Mouse (Mus musculus) liver, embryonic 11.5 days (tissue): ENCODE measurements around the gene Ap2a1. TPM values are rescaled to one million over a fixed set of nuclear protein-coding genes. Genes with fewer than 3 reads are reported as not detected.

Experiments
- ATAC-seq: fragments of 200-750 bp; cut with Nextera tagmentation; replicated peaks from 2 replicates; pipeline ENCODE4 v1.8.0; 2017; ENCODE audit warnings: moderate number of reproducible peaks, mild to moderate bottlenecking, moderate TSS enrichment, moderate library complexity; ENCODE audit not compliant: low FRiP score
- DNase-seq: peaks from one replicate; pipeline ENCODE4 v3.0.0-alpha.2; 2017; ENCODE audit warnings: low spot score
- H3K27ac ChIP-seq: fragments of 300-500 bp; sonication (generic); 2 replicates; pipeline ENCODE4 v1.5.1; 2014; ENCODE audit warnings: mild to moderate bottlenecking, low read depth, low read length, control low read depth
- H3K27me3 ChIP-seq: fragments of 300-500 bp; sonication (generic); replicated peaks from 2 replicates; pipeline ENCODE4 v1.6.1; 2014; ENCODE audit warnings: low read length, mixed read lengths; ENCODE audit not compliant: control insufficient read depth, insufficient read depth
- H3K36me3 ChIP-seq: fragments of 300-500 bp; sonication (generic); 2 replicates; pipeline ENCODE4 v1.6.1; 2014; ENCODE audit warnings: mild to moderate bottlenecking, low read length, moderate library complexity, mixed read lengths; ENCODE audit not compliant: control insufficient read depth, insufficient read depth
- H3K4me1 ChIP-seq: fragments of 300-500 bp; sonication (generic); replicated peaks from 2 replicates; pipeline ENCODE4 v1.6.1; 2014; ENCODE audit warnings: low read length, mixed read lengths; ENCODE audit not compliant: control insufficient read depth, insufficient read depth
- H3K4me2 ChIP-seq: fragments of 300-500 bp; sonication (generic); 2 replicates; pipeline ENCODE4 v1.6.1; 2014; ENCODE audit warnings: mild to moderate bottlenecking, control low read depth, moderate library complexity
- H3K4me3 ChIP-seq: fragments of 300-500 bp; sonication (generic); 2 replicates; pipeline ENCODE4 v1.5.1; 2014; ENCODE audit warnings: low read depth, low read length, control low read depth
- H3K9ac ChIP-seq: fragments of 300-500 bp; sonication (generic); 2 replicates; pipeline ENCODE4 v1.6.1; 2014; ENCODE audit warnings: low read depth, low read length, control low read depth
- H3K9me3 ChIP-seq: fragments of 300-500 bp; sonication (generic); 2 replicates; pipeline ENCODE4 v1.6.1; 2016; ENCODE audit warnings: low read length, inconsistent platforms, mixed read lengths; ENCODE audit not compliant: control insufficient read depth
- WGBS: fragments of 180-500 bp; shearing (Covaris S2); extraction: QIAGEN DNeasy Blood & Tissue Kit; methylation state at CpG from one replicate; pipeline ENCODE4 v1.1.7; 2014; 5-methylcytosine and 5-hydroxymethylcytosine counted together
- polyA plus RNA-seq: library from polyadenylated mRNA; unstranded; fragments of >200 nt; fragmentation: Nextera tagmentation; extraction: Ambion mirVana; gene quantifications from 2 replicates; pipeline ENCODE4 v1.2.1, GENCODE M21; 2014

The Ap2a1 gene
- polyA plus RNA-seq, 1 experiment from 2014 or later, result 100 TPM

GRCm38 (mm10) chr7:44869697-44870528 is 59.4 kb downstream of the Ap2a1 start, which contains the start of gene Ptov1:
Gene Ptov1 (minus strand): TSS chr7:44869788.
- H3K4me3 ChIP-seq, result peak within 1 kb of the TSS; percentile 94
- no peaks in the 10 kb centered on the region for H3K9me3 ChIP-seq
- H3K27me3 ChIP-seq, result no peaks in the 10 kb centered on the region
- peak; percentile 87 for ATAC-seq
- WGBS, result 10% methylated on average over 29 of the region's 29 CpGs
- peak within 1 kb of the TSS; percentile 97 for H3K9ac ChIP-seq
- peak within 1 kb of the TSS; percentile 91 for H3K4me2 ChIP-seq
- H3K27ac ChIP-seq, result peak within 1 kb of the TSS; percentile 99
- peaks cover 9% of the 10 kb centered on the region; the same call in 1 of the 2 replicates for H3K36me3 ChIP-seq
- peaks cover 36% of the 10 kb centered on the region for H3K4me1 ChIP-seq
- peak; percentile 87 for DNase-seq

- under 1% methylated on average over 102 of the region's 108 CpGs for WGBS
- H3K4me1 ChIP-seq, result peaks cover 36% of the 10 kb centered on the region
These were observed 60.2 kb downstream of the Ap2a1 start for GRCm38 (mm10) chr7:44868919-44869696.

DNA sequence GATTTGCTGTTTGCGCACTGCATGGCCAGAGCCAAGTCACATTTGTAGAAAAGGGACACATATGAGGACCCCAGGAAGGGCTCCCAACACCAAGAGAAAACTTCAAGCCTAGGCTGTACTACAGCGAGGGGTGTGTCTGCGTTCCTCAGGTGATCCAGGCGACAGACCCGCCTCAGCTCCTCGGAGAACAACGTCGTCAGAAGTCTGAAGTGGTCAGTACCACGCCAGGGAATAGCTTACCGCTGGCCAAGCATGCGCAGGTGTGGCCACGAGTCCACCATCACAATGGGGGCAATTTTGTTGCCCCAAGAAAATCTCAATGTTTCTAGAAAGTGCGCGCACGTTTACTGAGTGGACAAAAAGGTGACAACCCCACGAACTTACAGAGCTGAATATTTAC is 60.8 kb downstream of the Ap2a1 start:
- H3K27me3 ChIP-seq, result no peaks in the 10 kb centered on the region
- peak overlapping the region; percentile 91 for H3K4me2 ChIP-seq
- H3K9me3 ChIP-seq, result no peaks in the 10 kb centered on the region
- H3K4me1 ChIP-seq, result peaks cover 36% of the 10 kb centered on the region
- no peak for ATAC-seq
- DNase-seq, result no peak
- H3K36me3 ChIP-seq, result peaks cover 24% of the 10 kb centered on the region
- WGBS, result 14% methylated on average over 16 of the region's 16 CpGs
- H3K4me3 ChIP-seq, result peak overlapping the region; percentile 94
- peak overlapping the region; percentile 99; the same call in 1 of the 2 replicates for H3K27ac ChIP-seq
- peak overlapping the region; percentile 97 for H3K9ac ChIP-seq

More at GRCm38 (mm10) chr7:44868919-44869696, 60.2 kb downstream of the Ap2a1 start:
- Histone ChIP-seq H3K4me2 (peak overlapping the region; percentile 91), H3K27me3 (no peaks in the 10 kb centered on the region), H3K9ac (peak overlapping the region; percentile 97), H3K27ac (peak overlapping the region; percentile 99), H3K4me3 (peak overlapping the region; percentile 94), H3K9me3 (no peaks in the 10 kb centered on the region), H3K36me3 (peaks cover 17% of the 10 kb centered on the region)
- DNase-seq (peak; percentile 76), ATAC-seq (peak; percentile 49)

- no peak for DNase-seq
- Histone ChIP-seq H3K27me3 (no peaks in the 10 kb centered on the region), H3K9me3 (no peaks in the 10 kb centered on the region), H3K9ac (0 out of 2 replicates have a peak overlapping the region, but pooled peaks have one; percentile 97), H3K27ac (no peak overlapping the region), H3K4me1 (peaks cover 36% of the 10 kb centered on the region), H3K4me3 (peak overlapping the region; percentile 94), H3K4me2 (peak overlapping the region; percentile 91), H3K36me3 (peaks cover 30% of the 10 kb centered on the region)
- 66% methylated on average over 9 of the region's 9 CpGs for WGBS
- no peak for ATAC-seq
These were observed 61.5 kb downstream of the Ap2a1 start for GRCm38 (mm10) chr7:44867802-44868201.

DNA sequence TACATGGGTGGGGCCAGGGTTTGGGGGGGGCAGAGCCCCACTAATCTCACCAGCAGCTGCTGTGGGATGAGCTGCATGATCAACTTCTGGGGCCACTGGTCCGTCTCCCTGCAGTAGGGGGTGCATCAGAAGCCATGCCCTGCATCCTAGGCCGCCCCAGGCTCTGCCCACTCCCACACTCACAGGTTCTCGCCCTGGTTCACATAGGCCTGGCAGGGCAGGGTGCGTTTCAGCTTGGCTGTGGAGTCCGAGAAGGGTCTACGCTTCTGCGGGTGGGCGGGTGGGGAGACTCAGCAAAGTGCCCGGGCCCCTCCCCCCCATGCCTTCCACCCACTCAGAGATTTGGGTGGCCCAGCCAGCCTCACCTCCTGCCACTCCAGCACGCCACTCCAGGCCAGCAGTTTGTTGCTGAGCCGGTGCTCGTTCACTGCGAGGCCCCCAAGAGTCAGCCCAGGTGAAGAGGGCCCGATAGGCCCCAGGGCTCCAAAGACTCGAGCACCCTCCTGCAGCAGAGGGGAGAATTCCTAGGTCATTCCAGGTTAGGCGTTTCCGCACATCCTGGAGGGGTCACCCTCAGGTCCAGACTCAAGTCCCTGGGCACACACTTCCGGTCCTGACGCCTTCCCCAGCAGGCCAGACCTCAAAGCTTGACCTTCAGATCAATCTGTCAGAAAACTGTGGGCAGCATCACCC is 62.1 kb downstream of the Ap2a1 start:
- Histone ChIP-seq H3K27ac (no peak overlapping the region), H3K4me2 (peak overlapping the region; percentile 91), H3K4me3 (peak overlapping the region; percentile 94), H3K36me3 (peaks cover 35% of the 10 kb centered on the region), H3K9me3 (no peaks in the 10 kb centered on the region), H3K4me1 (peaks cover 36% of the 10 kb centered on the region), H3K9ac (no peak overlapping the region), H3K27me3 (no peaks in the 10 kb centered on the region)
- 78% methylated on average over 19 of the region's 19 CpGs for WGBS
- DNase-seq, result no peak
- ATAC-seq, result no peak

DNA sequence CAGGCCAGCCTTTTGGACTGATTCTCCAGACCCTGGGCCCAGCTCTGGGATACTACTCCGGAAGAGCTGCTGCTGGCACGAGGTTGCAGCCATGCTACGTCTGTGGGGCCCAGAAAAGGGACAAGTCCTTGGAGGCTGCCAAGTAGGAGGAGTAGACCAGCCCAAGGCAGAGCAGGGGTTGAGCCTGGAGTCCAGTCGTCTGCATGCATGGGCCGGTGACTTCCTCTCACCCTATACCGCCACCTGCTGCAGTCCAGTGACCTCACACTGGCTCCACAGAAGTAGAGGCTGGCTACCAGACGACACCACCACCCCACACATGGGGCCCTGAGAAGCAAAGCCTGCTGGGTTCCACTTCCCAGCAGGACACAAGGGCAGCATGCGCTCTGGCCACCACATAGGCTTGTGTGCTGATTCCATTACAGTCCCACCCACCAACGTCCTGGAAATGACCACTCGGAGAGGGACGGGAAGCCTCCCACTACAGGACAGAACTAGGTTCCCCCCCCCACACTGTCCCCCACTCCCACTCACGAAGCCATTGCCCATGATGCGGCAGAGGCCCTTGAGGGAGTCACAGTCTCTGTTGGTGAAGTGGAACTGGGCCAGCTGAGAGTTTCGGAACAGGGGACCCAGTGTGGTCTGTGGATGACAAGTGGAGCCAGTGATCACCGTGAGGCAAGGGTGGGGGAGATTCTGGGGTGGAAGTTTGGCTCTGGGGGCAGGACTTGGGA is 62.9 kb downstream of the Ap2a1 start:
- no peak for DNase-seq
- no peaks in the 10 kb centered on the region for H3K9me3 ChIP-seq
- 62% methylated on average over 15 of the region's 15 CpGs for WGBS
- H3K36me3 ChIP-seq, result peaks cover 42% of the 10 kb centered on the region
- H3K4me2 ChIP-seq, result peak overlapping the region; percentile 91
- H3K27me3 ChIP-seq, result no peaks in the 10 kb centered on the region
- peak overlapping the region; percentile 94; the same call in 1 of the 2 replicates for H3K4me3 ChIP-seq
- no peak for ATAC-seq
- H3K4me1 ChIP-seq, result peaks cover 36% of the 10 kb centered on the region
- H3K27ac ChIP-seq, result 0 out of 2 replicates have a peak overlapping the region, but pooled peaks have one; percentile 13
- H3K9ac ChIP-seq, result no peak overlapping the region

DNA sequence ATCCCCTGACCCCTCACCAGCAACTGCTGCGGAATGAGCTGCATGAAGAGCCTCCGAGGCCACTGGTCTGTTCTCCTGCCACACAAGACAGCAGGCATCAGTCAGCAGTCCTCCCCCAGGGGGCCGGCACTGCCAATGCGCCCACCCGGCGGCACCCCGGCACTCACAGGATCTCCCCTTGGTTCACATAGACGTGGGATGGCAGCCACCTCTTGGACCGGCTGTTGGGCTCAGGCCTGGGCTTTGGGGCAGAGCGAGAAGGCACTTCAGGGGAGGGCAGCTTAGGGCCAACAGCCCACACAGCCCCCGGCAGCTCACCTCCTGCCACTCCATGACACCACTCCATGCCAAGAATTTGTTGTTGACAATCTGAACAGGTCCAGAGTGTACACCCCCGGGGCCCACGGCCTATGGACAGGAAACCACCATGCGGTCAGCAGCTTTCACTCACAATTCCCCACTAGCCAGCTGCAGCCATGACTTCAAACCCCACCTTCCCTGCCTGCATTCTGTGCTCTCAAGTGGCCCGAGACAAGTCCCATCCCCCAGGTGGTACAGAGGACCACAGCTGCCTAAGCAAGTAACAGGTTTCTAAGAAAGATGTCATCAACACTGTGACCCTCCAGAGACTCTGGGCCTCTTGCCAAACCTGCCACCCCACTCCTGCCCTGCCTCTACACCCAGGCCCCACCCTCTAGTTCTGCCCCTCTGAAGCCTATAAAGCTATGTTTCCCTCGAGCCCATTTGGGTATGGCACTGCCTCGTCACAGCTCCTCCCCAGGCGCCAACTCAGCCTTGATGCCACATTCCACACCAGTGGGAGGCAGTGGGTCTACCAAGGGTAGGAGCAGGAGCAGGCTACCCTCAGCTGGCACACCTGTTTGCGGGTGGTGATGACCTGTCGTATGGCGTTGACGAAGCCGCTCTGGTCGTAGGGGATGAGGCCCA is 64.4 kb downstream of the Ap2a1 start:
- no peak overlapping the region for H3K4me2 ChIP-seq
- H3K27me3 ChIP-seq, result no peaks in the 10 kb centered on the region
- H3K36me3 ChIP-seq, result peaks cover 44% of the 10 kb centered on the region
- H3K9ac ChIP-seq, result no peak overlapping the region
- no peak overlapping the region for H3K27ac ChIP-seq
- 86% methylated on average over 24 of the region's 24 CpGs for WGBS
- H3K9me3 ChIP-seq, result no peaks in the 10 kb centered on the region
- DNase-seq (no peak), ATAC-seq (no peak)
- H3K4me1 ChIP-seq, result peaks cover 39% of the 10 kb centered on the region
- H3K4me3 ChIP-seq, result no peak overlapping the region
